Mouse (Mus musculus): ENCODE measurements at regions not wholly inside any gene's neighbourhood (a gene's known extent, or its start where the extent isn't known, plus 50 kb on each side); places are given as distances from the start of the nearest gene placed in this dataset.

- no peak for DNase-seq (ENCODE audit: low read depth, low spot score)
Measured at GRCm38 (mm10) chr1:94642296-94642695, 589.9 kb upstream of the Pdcd1 start.

- DNase-seq (ENCODE audit: low read depth, low spot score): no peak
Measured at GRCm38 (mm10) chr1:94658218-94658617, 605.9 kb upstream of the Pdcd1 start.

DNA sequence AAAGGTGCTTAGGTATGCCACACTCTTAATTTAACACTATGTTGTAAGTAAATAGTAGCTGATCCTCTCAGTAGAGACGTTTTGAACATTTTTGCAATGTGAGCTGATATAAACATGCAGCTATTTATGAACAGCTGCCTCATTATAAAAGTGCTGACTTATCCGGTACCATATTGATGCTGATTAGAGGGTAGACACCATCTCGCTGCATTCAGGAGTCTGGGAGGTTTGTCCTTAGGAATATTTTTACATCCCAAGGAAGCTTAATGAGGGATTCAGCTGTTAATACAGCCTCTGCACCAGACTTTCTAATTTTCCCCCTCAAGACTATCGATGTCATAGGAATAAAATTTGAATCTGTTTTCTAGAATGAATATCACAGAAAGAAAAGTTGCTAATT is 619.3 kb upstream of the Pdcd1 start:
- no peak for DNase-seq (ENCODE audit: low read depth, low spot score)

GRCm38 (mm10) chr1:94700517-94700916 is 612.9 kb upstream of the Fam174a start:
- DNase-seq (ENCODE audit: low read depth, low spot score): no peak

- DNase-seq (ENCODE audit: low read depth, low spot score): no peak
Measured at GRCm38 (mm10) chr1:94701688-94702087, 611.7 kb upstream of the Fam174a start.

DNA sequence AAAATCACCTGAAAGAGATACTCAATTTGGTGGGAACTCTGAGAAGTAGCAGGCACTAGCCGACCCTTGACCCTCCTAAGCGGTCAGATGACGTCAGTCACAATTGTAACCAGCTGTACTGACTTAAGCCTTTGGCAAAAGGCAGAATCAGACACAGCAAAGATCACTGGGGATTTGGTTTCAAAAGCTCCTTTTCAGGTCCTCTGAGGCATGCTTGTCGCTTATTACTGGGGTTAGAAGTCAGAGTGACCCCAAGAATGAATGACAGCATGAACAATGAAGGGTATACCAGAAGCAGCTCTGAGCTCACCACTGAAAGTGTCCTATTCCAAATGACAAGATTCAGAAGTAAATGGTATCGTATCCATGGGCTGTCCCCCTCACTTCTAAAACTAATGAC is 600.6 kb upstream of the Fam174a start:
- DNase-seq (ENCODE audit: low read depth, low spot score): no peak

- DNase-seq (ENCODE audit: low read depth, low spot score): no peak
Measured at GRCm38 (mm10) chr1:94717699-94718098, 595.7 kb upstream of the Fam174a start.

DNA sequence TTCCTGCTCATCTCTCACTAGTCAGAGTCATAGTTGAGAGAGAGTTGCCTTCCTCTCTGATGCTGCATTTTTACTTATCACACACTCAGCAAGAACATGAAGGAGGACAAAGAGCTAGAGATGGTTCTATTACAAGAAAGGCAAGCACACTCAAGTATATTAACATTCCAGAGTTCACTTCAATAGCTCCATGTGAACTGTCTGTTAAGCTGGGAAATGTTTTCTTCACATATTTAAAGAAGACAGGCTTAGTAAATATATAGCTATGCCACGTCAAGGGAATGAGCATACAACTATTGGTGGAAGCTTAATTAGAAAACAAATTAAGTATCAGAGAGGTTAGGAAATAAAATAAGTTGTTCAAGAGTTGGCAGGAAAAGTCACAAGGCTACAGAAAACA is 559.9 kb upstream of the Fam174a start:
- no peak for DNase-seq (ENCODE audit: low read depth, low spot score)

- DNase-seq (ENCODE audit: low read depth, low spot score): no peak
Measured at GRCm38 (mm10) chr1:94789019-94789585, 524.3 kb upstream of the Fam174a start.

GRCm38 (mm10) chr1:94790604-94791003 is 522.8 kb upstream of the Fam174a start:
- DNase-seq (ENCODE audit: low read depth, low spot score): no peak

DNA sequence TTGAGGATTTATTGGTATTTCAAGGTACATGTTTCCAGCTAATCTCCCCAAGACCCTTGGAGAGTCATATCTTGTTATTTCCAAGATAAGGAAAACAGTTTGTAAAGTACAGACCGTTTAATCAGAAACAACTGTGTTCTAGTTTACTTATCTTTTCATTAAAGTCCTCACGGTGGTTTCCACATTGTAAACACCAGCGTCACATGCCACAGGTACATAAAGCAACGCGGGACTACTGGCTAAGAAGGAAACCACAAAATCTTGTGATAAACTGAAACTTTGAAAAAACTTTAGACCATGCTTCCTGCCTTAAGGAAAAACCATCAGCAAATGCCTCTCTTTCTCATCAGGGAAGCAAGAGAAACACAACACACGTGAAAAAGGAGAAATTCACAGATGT is 522.4 kb upstream of the Fam174a start:
- no peak for DNase-seq (ENCODE audit: low read depth, low spot score)

DNA sequence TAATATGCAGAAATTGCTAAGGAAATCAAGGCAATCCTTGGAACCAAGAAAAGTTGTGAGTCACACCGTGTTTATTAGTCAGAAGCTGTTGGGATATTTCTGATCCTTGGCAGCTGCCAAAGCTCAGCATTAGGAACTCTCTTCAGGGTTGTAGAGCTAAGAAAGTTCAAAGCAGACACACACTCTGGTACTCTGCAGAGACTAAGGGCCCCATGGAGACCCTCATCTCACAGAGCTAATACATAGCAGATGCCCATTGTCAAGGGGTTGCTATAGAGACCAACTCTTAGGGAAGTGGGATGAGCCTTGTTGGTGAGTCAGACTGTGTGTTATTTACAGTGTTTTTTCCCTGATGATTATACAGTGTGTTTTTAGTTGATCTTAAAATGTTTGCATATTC is 517.4 kb upstream of the Fam174a start:
- DNase-seq (ENCODE audit: low read depth, low spot score): no peak

DNA sequence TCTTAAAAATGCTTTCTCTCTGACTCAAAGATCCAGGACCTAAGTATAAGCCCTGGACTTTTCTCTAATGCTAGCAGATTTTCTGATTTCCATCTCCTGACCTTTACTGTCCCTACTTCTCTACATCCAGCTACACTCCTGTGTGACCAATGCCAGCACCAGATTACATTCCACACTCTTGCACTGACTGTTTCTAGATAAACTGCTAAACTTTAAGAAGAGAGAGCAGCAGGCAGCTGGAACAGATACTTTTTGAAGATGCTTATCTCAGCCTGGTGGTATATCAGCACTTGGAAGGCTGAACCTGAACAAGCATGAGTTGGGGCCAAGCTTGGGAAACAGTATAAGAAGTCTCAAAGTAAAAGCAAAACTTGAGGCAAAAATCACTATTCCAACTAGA is 509.7 kb upstream of the Fam174a start:
- no peak for DNase-seq (ENCODE audit: low read depth, low spot score)

DNA sequence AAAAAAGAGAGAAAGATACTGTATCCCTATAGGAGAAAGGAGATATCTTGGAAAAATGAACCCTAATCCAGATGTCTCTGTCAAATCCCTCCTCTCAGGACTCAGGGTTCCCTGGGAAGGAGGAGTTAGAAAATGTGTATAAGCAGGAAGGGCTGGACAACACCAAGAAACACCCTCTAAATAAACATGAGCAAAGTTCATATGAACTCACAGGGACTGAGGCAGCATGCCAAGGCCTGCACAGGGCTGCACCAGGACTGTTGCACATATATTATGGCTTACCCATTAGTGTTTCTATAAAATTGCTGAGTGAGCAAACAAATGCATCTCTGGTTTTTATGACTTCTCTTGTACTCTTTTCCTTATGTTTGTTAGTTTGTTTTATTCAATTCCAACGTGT is 508.5 kb upstream of the Fam174a start:
- no peak for DNase-seq (ENCODE audit: low read depth, low spot score)

DNA sequence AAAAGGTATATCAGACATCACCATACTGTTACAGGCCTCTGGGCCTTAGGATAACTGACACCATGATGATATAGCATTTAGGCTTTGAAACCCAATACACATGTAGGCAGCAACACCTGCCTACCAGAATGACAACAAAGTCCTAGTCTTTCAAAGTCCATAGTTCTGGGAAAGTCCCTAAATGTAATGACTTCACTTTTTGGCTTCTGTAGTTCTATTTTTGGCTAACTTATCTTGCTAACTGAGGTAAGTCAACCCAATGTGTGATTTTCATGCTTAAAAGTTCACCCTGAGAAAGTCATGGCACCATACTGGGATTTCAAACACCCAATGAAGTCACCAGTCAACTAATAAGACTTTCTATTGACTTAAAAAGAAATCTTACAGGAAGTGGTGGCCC is 485.8 kb upstream of the Fam174a start:
- no peak for DNase-seq (ENCODE audit: low read depth, low spot score)

- DNase-seq (ENCODE audit: low read depth, low spot score): no peak
Measured at GRCm38 (mm10) chr1:94835982-94836381, 477.4 kb upstream of the Fam174a start.

GRCm38 (mm10) chr1:94851522-94851921 is 461.9 kb upstream of the Fam174a start:
- DNase-seq (ENCODE audit: low read depth, low spot score): no peak

- DNase-seq (ENCODE audit: low read depth, low spot score): no peak
Measured at GRCm38 (mm10) chr1:94858464-94858863, 455.0 kb upstream of the Fam174a start.

DNA sequence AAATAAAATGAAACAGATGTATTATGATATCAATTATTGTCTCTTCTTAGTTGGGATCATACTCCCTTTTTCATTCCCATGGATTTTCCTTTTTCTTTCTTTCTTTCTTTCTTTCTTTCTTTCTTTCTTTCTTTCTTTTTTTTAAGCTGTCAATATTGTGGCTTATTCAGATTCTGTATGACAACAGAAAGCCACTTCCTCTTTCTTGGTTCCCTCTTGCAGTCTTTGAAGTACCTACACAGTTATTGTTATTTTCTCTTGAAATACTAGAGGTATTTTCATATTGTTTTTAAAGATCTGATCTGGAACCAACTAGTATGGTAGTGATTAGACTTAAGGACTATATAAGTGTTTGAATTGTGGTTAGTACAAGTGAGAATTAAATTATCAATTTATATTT is 444.6 kb upstream of the Fam174a start:
- DNase-seq (ENCODE audit: low read depth, low spot score): peak; percentile 41

DNA sequence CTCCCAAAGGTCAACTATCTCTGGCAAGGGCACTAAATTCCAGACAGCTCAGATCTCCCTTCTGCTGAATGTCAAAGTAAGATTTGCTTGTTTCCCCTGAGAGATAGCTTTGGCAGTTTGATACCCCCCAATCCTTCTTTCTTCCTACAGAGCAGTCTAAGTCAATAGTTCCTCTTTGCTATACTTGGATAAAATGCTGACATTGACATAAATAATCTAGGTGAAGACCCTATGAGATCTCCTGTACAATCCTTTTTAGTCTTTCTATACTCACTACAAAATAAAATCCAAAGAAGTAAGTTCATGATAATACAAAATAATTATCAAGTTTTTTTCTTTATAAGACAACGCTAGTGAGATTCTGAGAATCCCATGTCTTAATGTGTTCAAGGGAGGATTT is 432.9 kb upstream of the Fam174a start:
- DNase-seq (ENCODE audit: low read depth, low spot score): no peak

- no peak for DNase-seq (ENCODE audit: low read depth, low spot score)
Measured at GRCm38 (mm10) chr1:94904982-94905507, 408.4 kb upstream of the Fam174a start.

DNA sequence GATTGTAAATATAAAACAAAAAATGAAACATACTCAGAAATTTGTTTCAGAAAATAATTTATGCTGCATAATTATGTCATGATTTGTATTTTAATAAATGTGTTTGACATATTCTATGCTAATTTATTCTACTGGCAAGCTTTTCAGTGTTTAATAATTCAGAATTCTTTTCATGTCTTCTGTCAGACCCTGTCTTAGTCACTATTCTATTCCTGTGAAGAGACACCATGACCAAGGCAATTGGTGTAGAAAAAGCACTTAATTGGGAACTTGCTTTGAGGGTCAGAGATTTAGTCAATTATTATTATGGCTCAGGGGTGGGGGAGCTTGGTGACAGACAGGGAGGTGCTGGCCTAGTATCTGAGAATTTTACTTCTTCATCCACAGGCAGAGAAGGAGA is 402.6 kb upstream of the Fam174a start:
- no peak for DNase-seq (ENCODE audit: low read depth, low spot score)
